Mouse (Mus musculus): ENCODE data around the gene Lrrc20. TPM values are rescaled to one million over a fixed set of nuclear protein-coding genes. Genes with fewer than 3 reads are reported as not detected.
"Not testable (repeated sequence)": the region's sequence is repeated elsewhere in the genome, so short reads cannot be mapped to it uniquely, and the experiment has no call there.

The Lrrc20 gene
- polyA plus RNA-seq, 1 experiment from 2014 or later: 12.6 TPM

DNA sequence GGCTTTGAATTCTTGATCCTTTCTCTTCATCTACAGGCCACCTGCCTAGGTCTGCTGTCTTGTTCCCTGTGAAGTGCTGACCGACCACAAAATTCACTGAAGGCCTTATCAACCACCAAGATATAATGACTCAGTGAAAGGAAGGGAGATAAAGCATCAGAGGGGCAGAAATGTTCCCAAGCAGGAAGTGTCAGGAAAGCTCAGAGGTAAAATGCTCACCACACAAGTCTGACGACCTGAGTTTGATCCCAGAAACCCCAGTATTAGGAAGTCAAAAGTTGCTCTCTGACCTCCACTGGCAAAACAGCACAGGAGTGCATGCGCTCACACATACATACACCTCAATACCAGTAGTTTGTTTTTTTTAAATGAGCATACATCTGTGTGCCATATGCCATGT is 26.8 kb upstream of the Lrrc20 start:
- no peaks in the 10 kb centered on the region for H3K9me3 ChIP-seq
- no peak overlapping the region for H3K27ac ChIP-seq
- H3K27me3 ChIP-seq (replicated peaks): no peaks in the 10 kb centered on the region
- H3K4me1 ChIP-seq: peaks cover 65% of the 10 kb centered on the region
- H3K4me2 ChIP-seq (replicated peaks): no peak overlapping the region
- 89% methylated on average over 3 of the region's 3 CpGs for WGBS
- H3K9ac ChIP-seq: no peak overlapping the region
- H3K4me3 ChIP-seq: no peak overlapping the region
- H3K36me3 ChIP-seq: peaks cover 5% of the 10 kb centered on the region
- no peak for ATAC-seq (ENCODE audit: low FRiP score, low read depth)

DNA sequence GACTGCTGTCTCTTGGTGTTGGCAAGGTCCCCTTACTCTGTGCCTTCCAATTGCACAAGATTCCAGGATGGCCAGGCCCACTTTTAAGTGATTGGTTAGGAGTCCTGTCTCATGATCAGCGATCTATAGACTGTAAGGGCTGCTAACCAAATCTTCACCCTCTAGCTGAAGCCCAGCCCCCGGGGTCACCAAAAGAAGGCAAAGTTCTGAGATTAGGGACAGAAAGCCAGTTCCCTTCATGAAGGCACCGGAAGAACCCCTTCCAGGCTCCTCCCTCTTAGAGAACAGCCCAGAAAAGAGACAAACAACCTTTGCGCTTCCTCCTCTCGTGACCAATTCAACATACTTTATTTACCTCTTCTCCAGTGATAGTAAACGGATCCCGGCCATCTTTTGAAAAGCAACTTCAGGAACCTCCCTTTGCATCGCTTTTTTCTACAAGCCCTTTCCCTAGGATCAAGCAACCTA is 24.1 kb upstream of the Lrrc20 start:
- H3K4me3 ChIP-seq: peak overlapping the region; percentile 98
- no peak for ATAC-seq (ENCODE audit: low FRiP score, low read depth)
- peaks cover 5% of the 10 kb centered on the region for H3K36me3 ChIP-seq
- H3K4me1 ChIP-seq: peaks cover 45% of the 10 kb centered on the region
- 8% methylated on average over 8 of the region's 8 CpGs for WGBS
- no peaks in the 10 kb centered on the region for H3K9me3 ChIP-seq
- peak overlapping the region; percentile 92 for H3K9ac ChIP-seq
- H3K4me2 ChIP-seq (replicated peaks): peak overlapping the region; percentile 75
- H3K27me3 ChIP-seq (replicated peaks): no peaks in the 10 kb centered on the region
- no peak overlapping the region for H3K27ac ChIP-seq

DNA sequence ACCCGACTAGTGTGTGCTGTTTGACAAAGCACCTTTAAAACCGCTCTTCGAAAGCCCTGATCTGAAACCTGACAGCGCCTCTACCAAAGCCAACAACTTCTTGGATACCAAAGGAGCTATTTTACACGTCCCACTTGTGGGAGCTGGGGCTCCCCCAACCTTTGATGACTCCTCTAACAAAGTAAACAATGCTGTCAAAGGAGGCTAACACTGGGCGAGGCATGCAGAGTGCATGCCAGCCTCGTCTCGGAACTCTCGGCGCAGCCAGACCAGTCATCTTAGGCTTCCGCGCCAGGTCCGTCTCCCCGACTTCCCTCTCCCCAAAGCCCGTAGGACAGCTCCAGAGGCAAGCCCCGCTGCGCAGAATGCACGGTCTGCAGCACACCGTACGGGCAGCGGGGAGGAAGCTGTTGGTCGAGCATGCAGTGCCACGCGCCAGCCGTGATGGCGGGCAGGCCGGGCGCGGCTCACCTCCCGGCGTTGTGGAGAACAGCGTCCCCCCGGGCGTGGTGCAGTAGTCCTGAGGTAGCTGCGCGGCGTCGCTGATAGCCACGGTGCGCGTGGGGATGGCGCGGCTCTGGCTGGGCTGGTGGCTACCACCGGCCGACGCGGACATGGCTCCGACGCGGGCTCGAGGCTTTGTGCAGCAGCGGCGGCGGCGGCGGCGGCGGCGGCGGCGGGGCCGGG is 23.5 kb upstream of the Lrrc20 start:
- WGBS: under 1% methylated on average over 61 of the region's 62 CpGs
- Histone ChIP-seq H3K4me3 (peak overlapping the region; percentile 98), H3K27ac (peak overlapping the region; percentile 62), H3K4me2 (replicated peaks) (peak overlapping the region; percentile 75), H3K36me3 (peaks cover 5% of the 10 kb centered on the region), H3K9ac (peak overlapping the region; percentile 92), H3K9me3 (no peaks in the 10 kb centered on the region), H3K27me3 (replicated peaks) (no peaks in the 10 kb centered on the region), H3K4me1 (peaks cover 41% of the 10 kb centered on the region)
- peak; percentile 78 for ATAC-seq (ENCODE audit: low FRiP score, low read depth)

DNA sequence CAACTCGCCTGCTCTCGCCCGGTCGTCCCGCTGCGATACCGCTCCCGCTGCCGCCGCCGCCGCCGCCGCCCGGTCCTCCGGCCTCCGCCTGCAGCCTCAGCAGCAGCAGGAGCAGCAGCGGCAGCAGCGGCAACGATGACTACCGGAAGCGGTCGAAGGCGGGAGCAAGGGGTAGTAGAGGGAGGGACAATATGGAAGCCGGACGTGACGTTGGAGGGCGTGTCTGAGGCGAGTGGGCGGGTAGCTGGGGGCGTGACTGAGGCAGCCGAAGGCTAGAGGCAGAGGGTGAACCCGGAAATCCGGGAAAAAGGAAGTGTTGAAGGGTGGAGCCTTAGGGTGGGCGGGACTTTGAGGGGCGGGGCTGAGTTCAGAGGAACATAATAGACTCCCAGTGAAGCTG is 23.0 kb upstream of the Lrrc20 start, which contains the start of gene Eif4ebp2:
Gene Eif4ebp2, minus strand, starts transcription at position 17 of the 400 bp plus-strand sequence.
- Histone ChIP-seq H3K27ac (peak within 1 kb of the TSS; percentile 62), H3K4me3 (peak within 1 kb of the TSS; percentile 98), H3K27me3 (replicated peaks) (no peaks in the 10 kb centered on the region), H3K4me1 (peaks cover 35% of the 10 kb centered on the region), H3K36me3 (peaks cover 5% of the 10 kb centered on the region), H3K9me3 (no peaks in the 10 kb centered on the region), H3K9ac (peak within 1 kb of the TSS; percentile 92), H3K4me2 (replicated peaks) (peak within 1 kb of the TSS; percentile 75)
- under 1% methylated on average over 34 of the region's 36 CpGs for WGBS
- ATAC-seq (ENCODE audit: low FRiP score, low read depth): peak; percentile 98

DNA sequence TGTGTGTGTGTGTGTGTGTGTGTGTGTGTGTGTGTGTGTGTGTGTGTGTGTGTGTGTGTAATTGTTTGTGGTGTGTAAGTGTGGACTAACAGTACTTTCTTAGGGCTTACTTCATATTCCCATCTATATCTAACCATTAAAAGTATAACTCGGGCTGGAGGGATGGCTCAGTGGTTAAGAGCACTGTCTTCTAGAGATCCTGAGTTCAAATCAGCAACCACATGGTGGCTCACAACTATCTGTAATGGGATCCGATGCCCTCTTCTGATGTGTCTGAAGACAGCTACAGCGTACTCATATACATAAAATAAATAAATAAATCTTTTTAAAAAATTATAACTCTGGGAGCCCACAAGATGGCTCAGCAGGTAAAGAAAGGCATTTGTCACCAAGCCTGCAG is 22.4 kb upstream of the Lrrc20 start:
- peak overlapping the region; percentile 98; the same call in 1 of the 2 replicates for H3K4me3 ChIP-seq
- ATAC-seq (ENCODE audit: low FRiP score, low read depth): peak; percentile 34; the same call in 1 of the 2 replicates
- H3K9ac ChIP-seq; H3K9me3 ChIP-seq; H3K27me3 ChIP-seq (replicated peaks); H3K27ac ChIP-seq; H3K36me3 ChIP-seq: not testable (repeated sequence)
- peak overlapping the region; percentile 45 for H3K4me2 ChIP-seq (replicated peaks)
- peaks cover 30% of the 10 kb centered on the region for H3K4me1 ChIP-seq
- 82% methylated on average over 3 of the region's 3 CpGs for WGBS

DNA sequence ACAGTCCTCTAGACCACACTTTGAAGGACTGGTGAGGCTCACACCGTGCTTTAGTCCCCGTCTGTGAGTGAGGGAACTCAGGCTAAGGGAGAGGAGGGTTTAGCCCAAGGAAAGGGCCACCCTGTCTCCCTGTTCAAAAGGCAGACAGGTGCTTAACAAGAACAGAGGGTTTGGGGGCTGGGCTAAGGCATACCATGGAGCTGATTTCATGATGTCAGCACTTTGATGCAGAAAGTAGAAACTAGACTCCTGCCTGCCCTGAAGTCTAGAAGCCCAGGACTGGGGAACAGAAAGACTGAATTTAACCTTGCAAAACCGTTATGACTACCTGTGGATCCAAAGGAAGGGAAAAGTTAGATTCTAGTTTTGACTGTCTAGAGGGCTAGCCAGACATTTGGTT is 18.4 kb upstream of the Lrrc20 start:
- 66% methylated on average over 3 of the region's 3 CpGs for WGBS
- Histone ChIP-seq H3K9me3 (no peaks in the 10 kb centered on the region), H3K9ac (no peak overlapping the region), H3K4me2 (replicated peaks) (no peak overlapping the region), H3K27ac (no peak overlapping the region), H3K4me1 (no peaks in the 10 kb centered on the region), H3K27me3 (replicated peaks) (no peaks in the 10 kb centered on the region), H3K36me3 (no peaks in the 10 kb centered on the region), H3K4me3 (no peak overlapping the region)
- no peak for ATAC-seq (ENCODE audit: low FRiP score, low read depth)

DNA sequence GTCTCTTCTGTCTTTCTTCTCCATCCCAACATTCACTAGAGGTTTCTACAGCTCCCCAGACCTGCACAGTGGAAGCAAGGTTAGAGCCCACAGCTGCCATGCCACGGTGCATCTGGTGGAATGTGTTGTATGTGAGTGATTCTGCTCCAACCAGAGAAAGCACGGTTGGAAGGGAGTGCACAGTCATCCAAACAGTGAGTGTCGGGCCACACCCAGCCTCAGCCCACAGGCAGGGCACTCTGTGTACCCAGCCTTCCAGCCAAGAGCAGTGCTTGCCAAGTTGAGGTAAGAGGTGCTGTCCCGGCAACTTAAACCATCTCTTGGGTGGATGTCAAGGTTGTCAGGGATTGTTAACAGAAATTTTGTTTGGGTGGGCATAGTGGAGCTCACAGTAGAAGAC is 10.6 kb upstream of the Lrrc20 start:
- 86% methylated on average over 4 of the region's 4 CpGs for WGBS
- no peak overlapping the region for H3K4me3 ChIP-seq

DNA sequence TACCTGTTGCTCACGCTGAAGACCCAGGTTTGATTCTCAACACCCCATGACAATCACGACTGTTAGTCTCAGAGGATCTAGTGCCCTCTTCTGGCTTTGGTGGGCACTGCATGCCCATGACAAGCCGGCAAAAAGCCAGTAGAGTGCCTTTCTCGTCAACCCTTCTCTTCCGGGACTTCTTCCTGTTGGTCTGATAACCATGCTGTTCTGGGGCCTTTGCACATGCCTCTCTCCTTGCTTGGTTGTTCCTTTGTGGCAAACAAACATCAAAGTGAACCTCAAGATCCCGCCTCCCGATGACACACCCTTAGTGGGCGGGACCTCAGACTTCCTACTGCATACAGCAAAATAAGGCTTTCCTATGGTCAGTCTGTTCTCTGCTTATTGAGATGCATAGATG is 9.4 kb upstream of the Lrrc20 start:
- Histone ChIP-seq H3K4me2 (replicated peaks) (no peak overlapping the region), H3K9me3 (no peaks in the 10 kb centered on the region), H3K4me3 (no peak overlapping the region), H3K27me3 (replicated peaks) (no peaks in the 10 kb centered on the region), H3K4me1 (no peaks in the 10 kb centered on the region), H3K9ac (no peak overlapping the region), H3K27ac (no peak overlapping the region), H3K36me3 (no peaks in the 10 kb centered on the region)
- ATAC-seq (ENCODE audit: low FRiP score, low read depth): no peak
- WGBS: 67% methylated on average over 8 of the region's 8 CpGs

More for the DNA sequence above, 10.6 kb upstream of the Lrrc20 start:
- H3K36me3 ChIP-seq: no peaks in the 10 kb centered on the region
- no peak for ATAC-seq (ENCODE audit: low FRiP score, low read depth)
- no peak overlapping the region for H3K27ac ChIP-seq
- no peaks in the 10 kb centered on the region for H3K9me3 ChIP-seq
- H3K4me1 ChIP-seq: no peaks in the 10 kb centered on the region
- H3K9ac ChIP-seq: no peak overlapping the region
- H3K4me2 ChIP-seq (replicated peaks): no peak overlapping the region
- no peaks in the 10 kb centered on the region for H3K27me3 ChIP-seq (replicated peaks)

DNA sequence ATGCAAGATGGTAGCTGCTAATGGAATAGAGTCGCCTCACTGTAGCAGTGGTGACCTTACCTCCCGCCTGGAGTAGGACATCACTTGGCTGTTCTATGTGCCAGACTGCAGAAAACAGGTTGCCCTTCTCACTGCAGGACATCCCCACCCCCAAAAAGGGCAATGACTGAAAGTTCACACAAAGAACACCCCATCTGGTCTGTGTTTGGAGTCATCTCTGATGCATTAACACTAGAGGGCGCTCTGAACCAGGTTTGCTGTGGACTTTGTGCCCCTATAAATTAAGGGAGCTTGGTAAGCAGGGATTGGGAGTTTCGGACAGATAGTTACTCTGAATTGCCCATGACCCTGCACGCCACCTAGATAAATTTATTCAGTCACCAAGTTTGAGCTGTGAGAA is 8.7 kb upstream of the Lrrc20 start:
- no peak overlapping the region for H3K4me2 ChIP-seq (replicated peaks)
- no peaks in the 10 kb centered on the region for H3K9me3 ChIP-seq
- no peaks in the 10 kb centered on the region for H3K27me3 ChIP-seq (replicated peaks)
- 28% methylated on average over 5 of the region's 5 CpGs for WGBS
- ATAC-seq (ENCODE audit: low FRiP score, low read depth): no peak
- no peak overlapping the region for H3K27ac ChIP-seq
- H3K36me3 ChIP-seq: no peaks in the 10 kb centered on the region
- H3K9ac ChIP-seq: no peak overlapping the region
- H3K4me1 ChIP-seq: no peaks in the 10 kb centered on the region
- no peak overlapping the region for H3K4me3 ChIP-seq

DNA sequence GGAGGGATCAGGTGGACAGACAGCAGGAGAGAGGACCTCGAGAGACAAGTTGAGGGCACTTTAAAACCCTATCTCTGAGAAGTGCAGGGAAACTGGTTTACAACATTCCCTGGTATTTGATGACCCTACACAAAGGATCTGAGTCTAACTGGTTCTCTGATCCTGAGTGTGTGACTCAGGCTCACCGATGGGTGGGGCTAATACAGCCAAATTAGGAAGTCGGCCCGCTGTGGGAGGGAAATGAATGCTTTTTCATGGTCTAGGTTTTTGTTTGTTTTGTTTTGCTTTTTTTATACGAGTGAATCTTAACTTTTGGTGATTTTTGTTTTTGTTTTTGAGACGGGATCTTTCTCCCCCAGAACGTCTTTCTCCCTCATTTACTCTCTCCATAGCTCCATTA is 6.7 kb upstream of the Lrrc20 start:
- Histone ChIP-seq H3K4me2 (replicated peaks) (no peak overlapping the region), H3K4me3 (no peak overlapping the region), H3K27me3 (replicated peaks) (no peaks in the 10 kb centered on the region), H3K36me3 (no peaks in the 10 kb centered on the region), H3K9me3 (no peaks in the 10 kb centered on the region), H3K4me1 (no peaks in the 10 kb centered on the region), H3K9ac (no peak overlapping the region), H3K27ac (no peak overlapping the region)
- 64% methylated on average over 7 of the region's 7 CpGs for WGBS
- no peak for ATAC-seq (ENCODE audit: low FRiP score, low read depth)

DNA sequence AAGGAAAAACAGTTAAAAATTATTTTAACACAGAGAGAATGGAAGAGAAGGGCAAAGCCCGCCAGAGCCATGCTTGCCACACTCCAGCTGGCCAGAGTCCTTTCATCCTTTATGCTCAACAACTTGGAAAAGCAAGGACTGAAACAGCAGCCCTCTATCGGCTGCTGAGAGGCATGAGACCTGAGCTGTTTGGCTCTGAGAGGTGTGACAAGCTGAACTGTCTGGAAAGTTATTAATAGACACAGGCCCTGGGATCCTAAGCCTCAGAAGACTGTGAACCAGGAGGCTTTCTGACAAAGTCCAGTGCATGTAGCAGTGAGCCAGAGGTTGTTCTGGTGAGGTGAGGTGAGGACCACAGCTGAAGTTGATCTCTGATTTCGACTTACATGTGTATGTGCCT is 2.0 kb upstream of the Lrrc20 start:
- peaks cover 24% of the 10 kb centered on the region for H3K4me1 ChIP-seq
- no peak overlapping the region for H3K27ac ChIP-seq
- no peaks in the 10 kb centered on the region for H3K27me3 ChIP-seq (replicated peaks)
- ATAC-seq (ENCODE audit: low FRiP score, low read depth): no peak
- H3K9me3 ChIP-seq: no peaks in the 10 kb centered on the region
- 81% methylated on average over 3 of the region's 3 CpGs for WGBS
- H3K36me3 ChIP-seq: no peaks in the 10 kb centered on the region
- H3K4me3 ChIP-seq: no peak overlapping the region
- no peak overlapping the region for H3K4me2 ChIP-seq (replicated peaks)
- H3K9ac ChIP-seq: no peak overlapping the region

DNA sequence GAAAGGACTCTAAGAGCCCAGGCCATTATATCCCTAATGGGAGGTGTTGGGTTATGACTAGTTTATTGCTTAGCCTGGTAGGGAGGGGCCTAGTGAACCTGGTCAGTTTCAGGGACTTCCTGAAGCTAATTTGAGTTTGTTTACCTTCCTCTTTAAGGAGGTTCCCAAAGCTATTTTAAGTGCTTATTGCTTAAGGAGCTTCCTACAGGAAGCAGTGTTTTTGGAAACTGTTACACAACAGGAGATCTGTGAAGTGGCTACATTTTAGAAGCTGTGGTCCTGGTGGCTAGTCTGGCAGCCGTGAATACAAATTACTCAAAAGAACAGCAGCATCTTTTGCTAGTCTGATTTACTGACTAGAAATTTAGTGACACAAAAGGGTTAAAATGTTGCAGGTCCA is 1.3 kb upstream of the Lrrc20 start:
- no peaks in the 10 kb centered on the region for H3K27me3 ChIP-seq (replicated peaks)
- peaks cover 24% of the 10 kb centered on the region for H3K4me1 ChIP-seq
- peak overlapping the region; percentile 79; the same call in 1 of the 2 replicates for H3K4me3 ChIP-seq
- H3K27ac ChIP-seq: no peak overlapping the region
- H3K9me3 ChIP-seq: no peaks in the 10 kb centered on the region
- 0 out of 2 replicates have a peak overlapping the region, but pooled peaks have one; percentile 61 for H3K9ac ChIP-seq
- H3K36me3 ChIP-seq: no peaks in the 10 kb centered on the region
- no peak for ATAC-seq (ENCODE audit: low FRiP score, low read depth)
- peak overlapping the region; percentile 93 for H3K4me2 ChIP-seq (replicated peaks)
- 82% methylated on average over 1 of the region's 1 CpGs for WGBS

Measured in neural tube, embryonic 12.5 days (tissue).